In genomic region chr9:49755214-49755613, GRCm38 (mm10) we compare ENCODE assay signal across 20 mouse cellular contexts. TPM values are rescaled to one million over a fixed set of nuclear protein-coding genes. Genes with fewer than 3 reads are reported as not detected.
DNase-seq lines count a peak whose midpoint lies in the region; ATAC-seq and TF ChIP-seq lines count a peak whose summit lies in the region.
"Had no signal": no experiment of that assay in that cellular context is flagged by ENCODE, and none has a peak within 500 bp of the region (broad histone marks: within the 10 kb centered on the region; RNA-seq: fewer than 3 reads in every experiment).

No protein-coding gene starts in this region.

- no peak for TF ChIP-seq EP300 in heart, postnatal 0 days (IDR thresholded peaks at IDR 0.05; ENCODE audit: low read depth)
- no peak for TF ChIP-seq EP300 in heart, adult 2 months (IDR thresholded peaks at IDR 0.05; ENCODE audit: insufficient read depth, low read depth, low read length)

- H3K9ac ChIP-seq in heart, embryonic 13.5 days = no peak overlapping the region
- no peak overlapping the region for H3K9ac ChIP-seq in heart, postnatal 0 days (replicated peaks; ENCODE audit: low read depth, low read length)
- H3K9ac ChIP-seq in heart, adult 2 months (ENCODE audit: low read depth, low read length) = no peak overlapping the region
- H3K9ac ChIP-seq in neural tube, embryonic 13.5 days = no peak overlapping the region
- H3K9ac ChIP-seq: embryonic facial prominence, embryonic 13.5 days; forebrain, embryonic 12.5 days; intestine, embryonic 15.5 days had no signal

- H3K4me3 ChIP-seq in heart, embryonic 13.5 days = no peak overlapping the region
- no peak overlapping the region for H3K4me3 ChIP-seq in heart, postnatal 0 days (ENCODE audit: low read depth, low read length)
- no peak overlapping the region for H3K4me3 ChIP-seq in heart, adult 2 months
- H3K4me3 ChIP-seq in neural tube, embryonic 13.5 days = no peak overlapping the region
- H3K4me3 ChIP-seq: embryonic facial prominence, embryonic 13.5 days; forebrain, embryonic 12.5 days; gastrocnemius, adult 2 months; hindbrain, embryonic 10.5 days; intestine, embryonic 15.5 days had no signal

- no peaks in the 10 kb centered on the region for H3K27me3 ChIP-seq in heart, embryonic 13.5 days (replicated peaks)
- H3K27me3 ChIP-seq in heart, postnatal 0 days (ENCODE audit: control insufficient read depth, insufficient read depth, low read length) = no peaks in the 10 kb centered on the region
- no peaks in the 10 kb centered on the region for H3K27me3 ChIP-seq in heart, adult 2 months (ENCODE audit: control insufficient read depth, insufficient read depth, low read length)
- H3K27me3 ChIP-seq in neural tube, embryonic 13.5 days = no peaks in the 10 kb centered on the region
- H3K27me3 ChIP-seq: embryonic facial prominence, embryonic 13.5 days; forebrain, embryonic 12.5 days; intestine, embryonic 15.5 days had no signal

- peak overlapping the region; percentile 53 for H3K27ac ChIP-seq in heart, embryonic 13.5 days (replicated peaks)
- peak overlapping the region; percentile 44; the same call in 1 of the 2 replicates for H3K27ac ChIP-seq in heart, postnatal 0 days (ENCODE audit: low read depth)
- no peak overlapping the region for H3K27ac ChIP-seq in heart, adult 2 months
- H3K27ac ChIP-seq in neural tube, embryonic 13.5 days (replicated peaks) = peak overlapping the region; percentile 49; the same call in 1 of the 2 replicates
- H3K27ac ChIP-seq: embryonic facial prominence, embryonic 13.5 days; forebrain, embryonic 12.5 days; gastrocnemius, adult 2 months; intestine, embryonic 15.5 days had no signal

- no peak for DNase-seq in heart, postnatal 4 days
- peak; percentile 46 for DNase-seq in heart, postnatal 0 days (ENCODE audit: low spot score)
- no peak for DNase-seq in heart, adult 2 months
- DNase-seq in neural tube, embryonic 10.5 days (ENCODE audit: extremely low spot score, low spot score) = no peak
- no peak for DNase-seq in left cerebral cortex, postnatal 36 days (ENCODE audit: low spot score in 2 of 2)
- DNase-seq: adrenal gland, adult 8-10 months; adrenal gland, postnatal 36 days; cerebellum, adult 11 months; cerebellum, adult 9-10 months; cerebellum, postnatal 36 days; gastrocnemius, adult 2 months; gastrocnemius, postnatal 25 days; heart, postnatal 14 days; kidney, adult 18-20 months had no signal

- H3K36me3 ChIP-seq in heart, embryonic 13.5 days = no peaks in the 10 kb centered on the region
- H3K36me3 ChIP-seq in heart, postnatal 0 days (replicated peaks; ENCODE audit: control insufficient read depth, insufficient read depth, low read length) = no peaks in the 10 kb centered on the region
- no peaks in the 10 kb centered on the region for H3K36me3 ChIP-seq in heart, adult 2 months (ENCODE audit: control insufficient read depth, insufficient read depth, low read length)
- H3K36me3 ChIP-seq in neural tube, embryonic 13.5 days = no peaks in the 10 kb centered on the region
- H3K36me3 ChIP-seq: embryonic facial prominence, embryonic 13.5 days; forebrain, embryonic 12.5 days; hindbrain, embryonic 10.5 days; intestine, embryonic 15.5 days had no signal

- 41% methylated on average over 4 of the region's 4 CpGs for WGBS in heart, embryonic 13.5 days
- 27% methylated on average over 4 of the region's 4 CpGs for WGBS in heart, postnatal 0 days
- WGBS in heart, adult 2 months = 37% methylated on average over 4 of the region's 4 CpGs
- WGBS in neural tube, embryonic 13.5 days = 45% methylated on average over 4 of the region's 4 CpGs

- ATAC-seq in heart, embryonic 13.5 days (ENCODE audit: extremely low read depth, insufficient number of reproducible peaks, low FRiP score, low TSS enrichment) = no peak
- 0 out of 2 replicates have a peak, but pooled peaks have one; percentile 33 for ATAC-seq in heart, postnatal 0 days (ENCODE audit: insufficient read depth, low read depth)
- no peak for ATAC-seq in neural tube, embryonic 13.5 days (ENCODE audit: low read depth)
- ATAC-seq: intestine, embryonic 15.5 days had no signal

- H3K4me2 ChIP-seq in heart, embryonic 13.5 days = peak overlapping the region; percentile 29
- no peak overlapping the region for H3K4me2 ChIP-seq in heart, postnatal 0 days (ENCODE audit: low read depth, low read length)
- H3K4me2 ChIP-seq in neural tube, embryonic 13.5 days = no peak overlapping the region
- H3K4me2 ChIP-seq: embryonic facial prominence, embryonic 13.5 days; forebrain, embryonic 12.5 days; intestine, embryonic 15.5 days had no signal

- TF ChIP-seq CTCF in heart, postnatal 0 days (IDR thresholded peaks at IDR 0.05; ENCODE audit: low read depth) = no peak
- TF ChIP-seq CTCF in heart, adult 2 months (IDR thresholded peaks at IDR 0.05) = no peak

- intact Hi-C loops in heart, adult 2 months (cut with DNase I) = no loop called here
- intact Hi-C loops in left cerebral cortex, postnatal 36 days (cut with DNase I) = loop anchor here (5.0 kb wide), 1 partner anchor 42 kb away; the partner anchor contains the start of gene Ncam1

- H3K79me2 ChIP-seq in heart, adult 2 months (replicated peaks; ENCODE audit: control insufficient read depth, insufficient read depth, low read length) = no peaks in the 10 kb centered on the region

- no peak for TF ChIP-seq POLR2A in heart, adult 2 months (IDR thresholded peaks at IDR 0.05; ENCODE audit: insufficient read depth, low read depth, low read length)

- no peaks in the 10 kb centered on the region for H3K9me3 ChIP-seq in heart, embryonic 13.5 days
- no peaks in the 10 kb centered on the region for H3K9me3 ChIP-seq in heart, postnatal 0 days (replicated peaks; ENCODE audit: control insufficient read depth, low read length)
- H3K9me3 ChIP-seq in neural tube, embryonic 13.5 days = no peaks in the 10 kb centered on the region
- H3K9me3 ChIP-seq: embryonic facial prominence, embryonic 13.5 days; forebrain, embryonic 12.5 days; hindbrain, embryonic 10.5 days; intestine, embryonic 15.5 days had no signal

- H3K4me1 ChIP-seq in heart, embryonic 13.5 days = peaks cover 51% of the 10 kb centered on the region
- peaks cover 33% of the 10 kb centered on the region for H3K4me1 ChIP-seq in heart, postnatal 0 days (ENCODE audit: control insufficient read depth, insufficient read depth)
- H3K4me1 ChIP-seq in heart, adult 2 months (ENCODE audit: control insufficient read depth, insufficient read depth, low read length) = no peaks in the 10 kb centered on the region
- peaks cover 86% of the 10 kb centered on the region for H3K4me1 ChIP-seq in neural tube, embryonic 13.5 days (replicated peaks)

RNA-seq across cellular contexts. Expression of gene Ncam1, which starts 43.5 kb away (rescaled TPM):
- 74.7 and 80.2 TPM in 2 replicates for polyA plus RNA-seq in heart, embryonic 13.5 days (2015; fragmentation: Nextera tagmentation; extraction: Ambion mirVana)
- 10 to 100 TPM; 88.4 to 90.0 TPM for total RNA-seq in heart, postnatal 4 days (2021)
- total RNA-seq in heart, postnatal 0 days (2014; rRNA removed; ENCODE audit: low replicate concordance) = 154 and 170 TPM in 2 replicates
- polyA plus RNA-seq in heart, postnatal 0 days (2015; fragmentation: Nextera tagmentation; extraction: Ambion mirVana) = 75.3 and 91.4 TPM in 2 replicates
- total RNA-seq in heart, adult 2 months (2021) = 1 to 10 TPM; 4.7 to 5.4 TPM
- 4.0 and 4.1 TPM in 2 replicates for polyA plus RNA-seq in heart, adult 2 months (2012; rRNA removed)
- polyA plus RNA-seq in neural tube, embryonic 13.5 days (2015; fragmentation: Nextera tagmentation; extraction: Ambion mirVana) = 450 and 454 TPM in 2 replicates
- total RNA-seq in left cerebral cortex, postnatal 36 days (2021) = 100 to 1,000 TPM; 279 to 287 TPM

Comparison
In these comparisons a context has a peak if more than half of its experiments do, and no peak if none do; other contexts are left out.
1. RNA of gene Ncam1, which starts 43.5 kb away (total RNA-seq): 279 to 287 TPM in left cerebral cortex, postnatal 36 days, 154 to 170 TPM in heart, postnatal 0 days and 88.4 to 90.0 TPM in heart, postnatal 4 days; 4.7 to 5.4 TPM in heart, adult 2 months; every median in the first group is over 10 times any median in the second.